Mouse (Mus musculus) thymus, adult 2 months (tissue): ENCODE measurements around the gene Syce1l.

Source experiments
- CTCF ChIP-seq: fragments of 200-500 bp; IDR thresholded peaks from 2 replicates; pipeline ENCODE4 v1.5.1; 2012; ENCODE audit warnings: mild to moderate bottlenecking, control low read depth, low read length, moderate library complexity, borderline replicate concordance; ENCODE audit not compliant: control insufficient read depth, poor library complexity, insufficient read depth; ENCODE audit errors: extremely low read depth
- POLR2A ChIP-seq: fragments of 200-500 bp; IDR thresholded peaks from 2 replicates; pipeline ENCODE4 v1.6.1; 2012; ENCODE audit warnings: mild to moderate bottlenecking, low read length, control low read depth, moderate library complexity; ENCODE audit not compliant: control insufficient read depth, poor library complexity, insufficient read depth; ENCODE audit errors: extremely low read depth

DNA sequence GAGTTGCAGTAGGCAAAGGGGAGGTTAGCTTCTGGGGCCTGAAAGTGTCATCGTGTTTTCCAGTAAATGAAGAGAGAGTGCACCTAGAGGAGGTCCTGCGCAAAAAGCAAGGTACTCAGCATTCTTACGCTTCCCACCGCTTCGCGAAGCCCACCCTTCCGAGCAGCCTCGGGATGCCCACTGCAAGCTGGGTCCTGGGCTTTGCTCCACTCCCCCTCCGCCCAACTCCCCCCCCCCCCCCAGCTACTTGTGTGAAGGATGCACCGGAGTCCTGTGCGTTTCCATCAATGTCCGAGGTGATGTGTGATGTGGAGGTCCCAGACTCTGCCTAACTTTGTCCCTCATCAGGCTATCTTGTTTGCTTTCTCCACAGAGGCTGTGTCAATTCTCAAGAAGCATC is 9.4 kb downstream of the Syce1l start:
- TF ChIP-seq POLR2A (no peak), CTCF (no peak)
